Comparison of ENCODE assay signal across 8 mouse cellular contexts in the genomic region with DNA sequence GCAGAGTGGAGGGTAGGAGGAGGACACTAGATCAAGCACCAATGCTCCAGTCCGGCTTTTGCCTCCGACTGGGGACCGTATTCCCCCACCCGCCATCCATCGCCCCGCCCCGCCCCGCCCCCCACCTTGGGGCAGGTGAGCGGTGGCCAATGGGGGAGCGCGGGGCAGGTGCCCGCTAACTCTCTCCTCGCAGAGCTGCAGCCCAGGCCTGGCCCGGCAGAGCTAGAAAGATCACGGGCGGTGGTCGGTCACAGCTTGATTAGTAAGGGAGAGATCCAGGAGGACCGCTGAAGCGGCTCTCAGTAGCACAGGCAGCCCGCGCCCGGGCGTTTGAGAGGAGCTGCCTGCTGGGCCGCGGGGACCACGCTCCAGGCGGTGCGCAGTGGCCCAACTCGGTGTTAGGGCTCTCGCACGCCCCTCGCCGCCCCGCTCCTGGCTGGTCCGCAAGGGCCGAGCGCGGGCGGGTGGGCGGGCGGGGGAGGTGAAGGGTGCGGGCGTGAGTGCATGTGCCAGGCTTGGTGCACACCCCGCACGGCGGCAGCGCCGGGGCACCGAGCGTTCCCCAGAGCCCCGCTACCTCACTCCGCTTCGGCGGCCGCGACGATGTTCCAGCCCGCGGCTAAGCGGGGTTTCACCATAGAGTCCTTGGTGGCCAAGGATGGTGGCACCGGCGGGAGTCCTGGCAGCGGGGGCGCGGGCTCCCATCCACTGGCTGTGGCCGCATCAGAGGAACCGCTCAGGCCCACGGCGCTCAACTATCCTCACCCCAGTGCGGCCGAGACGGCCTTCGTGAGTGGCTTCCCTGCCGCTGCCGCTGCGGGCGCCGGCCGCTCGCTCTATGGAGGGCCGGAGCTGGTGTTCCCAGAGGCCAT. TPM values are rescaled to one million over a fixed set of nuclear protein-coding genes. Genes with fewer than 3 reads are reported as not detected.
DNase-seq lines count a peak whose midpoint lies in the region; ATAC-seq and TF ChIP-seq lines count a peak whose summit lies in the region.

A gene (plus strand): TSS at position 99 of the 872 bp plus-strand sequence.

- peak; percentile 25 for DNase-seq in thymus, postnatal 4 days
- DNase-seq in thymus, postnatal 0 days (ENCODE audit: low spot score) = no peak
- peak; percentile 68 for DNase-seq in forebrain, postnatal 0 days
- DNase-seq in liver = peak; percentile 38
- peak; percentile 77 for DNase-seq in neural tube, embryonic 10.5 days (ENCODE audit: extremely low spot score, low spot score)
- no peak for DNase-seq in thymus, adult 18-20 months
- no peak for DNase-seq in T-cell, adult 2 months (ENCODE audit: low spot score)

- H3K4me1 ChIP-seq in forebrain, postnatal 0 days (ENCODE audit: insufficient read depth) = peaks cover 12% of the 10 kb centered on the region; the same call in 1 of the 2 replicates
- peaks cover 38% of the 10 kb centered on the region for H3K4me1 ChIP-seq in kidney, embryonic 16.5 days (ENCODE audit: insufficient read depth, low read length)

- peak within 1 kb of the TSS; percentile 63 for H3K9ac ChIP-seq in forebrain, postnatal 0 days
- H3K9ac ChIP-seq in kidney, embryonic 16.5 days (replicated peaks; ENCODE audit: low read length) = peak within 1 kb of the TSS; percentile 65

- peak within 1 kb of the TSS; percentile 70 for H3K27ac ChIP-seq in forebrain, postnatal 0 days (ENCODE audit: low read depth, low read length)
- peak within 1 kb of the TSS; percentile 77; the same call in 1 of the 2 replicates for H3K27ac ChIP-seq in kidney, embryonic 16.5 days (ENCODE audit: low read length)

- H3K9me3 ChIP-seq in forebrain, postnatal 0 days (ENCODE audit: low read length) = no peaks in the 10 kb centered on the region
- no peaks in the 10 kb centered on the region for H3K9me3 ChIP-seq in kidney, embryonic 16.5 days (ENCODE audit: low read length)

- WGBS in forebrain, postnatal 0 days = under 1% methylated on average over 78 of the region's 81 CpGs
- under 1% methylated on average over 68 of the region's 81 CpGs for WGBS in kidney, embryonic 16.5 days

- no peaks in the 10 kb centered on the region for H3K36me3 ChIP-seq in forebrain, postnatal 0 days (ENCODE audit: insufficient read depth)
- H3K36me3 ChIP-seq in kidney, embryonic 16.5 days (ENCODE audit: insufficient read depth, low read length) = no peaks in the 10 kb centered on the region

- peak; percentile 61 for ATAC-seq in forebrain, postnatal 0 days
- peak; percentile 83 for ATAC-seq in kidney, embryonic 16.5 days (ENCODE audit: low FRiP score, low TSS enrichment)

- H3K4me2 ChIP-seq in forebrain, postnatal 0 days (ENCODE audit: low read depth) = peak within 1 kb of the TSS; percentile 68
- H3K4me2 ChIP-seq in kidney, embryonic 16.5 days (replicated peaks; ENCODE audit: low read depth, low read length) = peak within 1 kb of the TSS; percentile 73

- peaks cover 12% of the 10 kb centered on the region for H3K27me3 ChIP-seq in forebrain, postnatal 0 days (ENCODE audit: insufficient read depth, low read length)
- H3K27me3 ChIP-seq in kidney, embryonic 16.5 days (ENCODE audit: insufficient read depth, low read length) = peaks cover 90% of the 10 kb centered on the region

- H3K4me3 ChIP-seq in forebrain, postnatal 0 days (ENCODE audit: low read depth, low read length) = peak within 1 kb of the TSS; percentile 50
- H3K4me3 ChIP-seq in kidney, embryonic 16.5 days (ENCODE audit: low read length) = peak within 1 kb of the TSS; percentile 53

- no peak for TF ChIP-seq CTCF in forebrain, postnatal 0 days (IDR thresholded peaks at IDR 0.05; ENCODE audit: low read depth)

RNA-seq across cellular contexts. Expression of the gene that starts here (rescaled TPM):
- polyA plus RNA-seq in thymus, postnatal 0 days (2015; fragmentation: Nextera tagmentation; extraction: Ambion mirVana) = 0.10 TPM in 1 of 2 replicates, not detected in the other
- 25.7 and 41.6 TPM in 2 replicates for total RNA-seq in forebrain, postnatal 0 days (2014; rRNA removed)
- polyA plus RNA-seq in forebrain, postnatal 0 days (2015; fragmentation: Nextera tagmentation; extraction: Ambion mirVana) = 28.8 and 41.0 TPM in 2 replicates
- 17.9 and 19.7 TPM in 2 replicates for polyA plus RNA-seq in kidney, embryonic 16.5 days (2015; fragmentation: Nextera tagmentation; extraction: Ambion mirVana)

Comparison
In these comparisons a context has a peak if more than half of its experiments do, and no peak if none do; other contexts are left out.
1. RNA of the gene that starts here (polyA plus RNA-seq): 28.8 to 41.0 TPM in forebrain, postnatal 0 days and 17.9 to 19.7 TPM in kidney, embryonic 16.5 days; 0.10 TPM in thymus, postnatal 0 days; every median in the first group is over 10 times any median in the second.
2. DNase-seq: peak in thymus, postnatal 4 days (single experiment), forebrain, postnatal 0 days (single experiment), liver (single experiment) and neural tube, embryonic 10.5 days (single experiment); none in thymus, postnatal 0 days (single experiment), thymus, adult 18-20 months (0 of 2) and T-cell, adult 2 months (single experiment).